Mouse (Mus musculus): ENCODE measurements around the gene Usp2. TPM values are rescaled to one million over a fixed set of nuclear protein-coding genes. Genes with fewer than 3 reads are reported as not detected.
A peak's percentile ranks its signal among the peaks of the same experiment; 100 is the strongest.
"Not testable (repeated sequence)": the region's sequence is repeated elsewhere in the genome, so short reads cannot be mapped to it uniquely, and the experiment has no call there.

The Usp2 gene
- total RNA-seq, 4 experiments from 2014 or later, result 160 to 205 (median 195) TPM

- no peak for DNase-seq (ENCODE audit: low spot score)
Measured at GRCm38 (mm10) chr9:44088877-44089608, 22.2 kb downstream of the Usp2 start.

GRCm38 (mm10) chr9:44093612-44094503 lies 27.0 kb downstream of the Usp2 start:
- DNase-seq (ENCODE audit: low spot score), result no peak

- DNase-seq (ENCODE audit: low spot score), result no peak
Measured at GRCm38 (mm10) chr9:44094737-44095136, 27.9 kb downstream of the Usp2 start.

GRCm38 (mm10) chr9:44095781-44096180 lies 29.0 kb downstream of the Usp2 start:
- no peak for DNase-seq (ENCODE audit: low spot score)

- no peak for DNase-seq (ENCODE audit: low spot score)
Measured at GRCm38 (mm10) chr9:44096536-44096935, 29.7 kb downstream of the Usp2 start.

GRCm38 (mm10) chr9:44101490-44101889 lies 34.7 kb downstream of the Usp2 start, which contains the start of gene Mfrp:
Gene Mfrp (plus strand): TSS chr9:44101729.
- no peak for DNase-seq (ENCODE audit: low spot score)

- DNase-seq (ENCODE audit: low spot score), result no peak
Measured at GRCm38 (mm10) chr9:44104881-44105280, 38.1 kb downstream of the Usp2 start.

GRCm38 (mm10) chr9:44105781-44106180 lies 39.0 kb downstream of the Usp2 start:
- no peak for DNase-seq (ENCODE audit: low spot score)

- no peak for DNase-seq (ENCODE audit: low spot score)
Measured at GRCm38 (mm10) chr9:44106182-44106581, 39.4 kb downstream of the Usp2 start.

GRCm38 (mm10) chr9:44106596-44106995 lies 39.8 kb downstream of the Usp2 start:
- no peak for DNase-seq (ENCODE audit: low spot score)

- peak; percentile 91 for DNase-seq (ENCODE audit: low spot score)
Measured at GRCm38 (mm10) chr9:44107110-44107509, 40.3 kb downstream of the Usp2 start, which contains the start of gene C1qtnf5. Gene C1qtnf5 (plus strand): TSS chr9:44107245.

GRCm38 (mm10) chr9:44107557-44108179 lies 40.8 kb downstream of the Usp2 start:
- DNase-seq (ENCODE audit: low spot score), result no peak

- DNase-seq (ENCODE audit: low spot score), result no peak
Measured at GRCm38 (mm10) chr9:44108269-44109055, 41.6 kb downstream of the Usp2 start.

- peak; percentile 79 for DNase-seq (ENCODE audit: low spot score)
Measured at GRCm38 (mm10) chr9:44109360-44110095, 42.7 kb downstream of the Usp2 start.

GRCm38 (mm10) chr9:44111909-44112308 lies 45.1 kb downstream of the Usp2 start:
- not testable (repeated sequence) for DNase-seq (ENCODE audit: low spot score)

- DNase-seq (ENCODE audit: low spot score), result peak; percentile 98
Measured at GRCm38 (mm10) chr9:44113105-44113789, 46.4 kb downstream of the Usp2 start, which contains the start of the genes Gm49380 and Rnf26. Gene Gm49380 (minus strand): TSS chr9:44113500. Gene Rnf26 (minus strand): TSS chr9:44113517.

GRCm38 (mm10) chr9:44114453-44114852 lies 47.6 kb downstream of the Usp2 start:
- DNase-seq (ENCODE audit: low spot score), result no peak

GRCm38 (mm10) chr9:44115599-44115998 lies 48.8 kb downstream of the Usp2 start:
- no peak for DNase-seq (ENCODE audit: low spot score)

GRCm38 (mm10) chr9:44116182-44116581 lies 49.4 kb downstream of the Usp2 start:
- no peak for DNase-seq (ENCODE audit: low spot score)

GRCm38 (mm10) chr9:44119011-44119410 lies 52.2 kb downstream of the Usp2 start:
- DNase-seq (ENCODE audit: low spot score), result no peak
